Mouse (Mus musculus): ENCODE results near the gene Slco3a1. TPM values are rescaled to one million over a fixed set of nuclear protein-coding genes. Genes with fewer than 3 reads are reported as not detected.

The Slco3a1 gene
- total and polyA plus RNA-seq, 3 experiments = 0.04 to 0.35 TPM; not detected in 1

GRCm38 (mm10) chr7:74527689-74528088 is 26.9 kb downstream of the Slco3a1 start:
- peak; percentile 59 for DNase-seq (ENCODE audit: extremely low read depth)
- no peak overlapping the region for H3K4me2 ChIP-seq (ENCODE audit: insufficient read depth, low read depth, poor library complexity, severe bottlenecking)
- no peak overlapping the region for H3K27ac ChIP-seq (ENCODE audit: insufficient read depth, low read depth)
- H3K79me2 ChIP-seq (replicated peaks; ENCODE audit: control insufficient read depth, extremely low read depth, insufficient read depth, poor library complexity, severe bottlenecking) = no peaks in the 10 kb centered on the region
- in situ Hi-C loops (cut with MboI; ENCODE audit: low pct_ligation_motif_present, low pct_unique_long_range_greater_than_20kb, low sequenced_read_pairs) = no loop called here
- no peak for TF ChIP-seq GABPA (IDR thresholded peaks at IDR 0.05; ENCODE audit: insufficient replicate concordance, low read depth, low read length)
- TF ChIP-seq MAX (IDR thresholded peaks at IDR 0.05; ENCODE audit: low read length) = no peak
- peak; percentile 55 for TF ChIP-seq ETS1 (conservative IDR thresholded peaks at IDR 0.05; ENCODE audit: low read depth, low read length)
- H3K27me3 ChIP-seq (replicated peaks) = no peaks in the 10 kb centered on the region
- peaks cover 0 to 48% of the 10 kb centered on the region in 2 experiments; a peak in 2 of 4 replicates for H3K4me1 ChIP-seq (ENCODE audit: control insufficient read depth in 1 of 2, insufficient read depth in 2 of 2)
- dilution Hi-C loops (cut with MboI; ENCODE audit: extremely low pct_ligation_motif_present, extremely low pct_unique_long_range_greater_than_20kb, low sequenced_read_pairs) = no loop called here
- peaks cover 42% of the 10 kb centered on the region for H3K9me3 ChIP-seq (replicated peaks; ENCODE audit: low read length)
- no peak overlapping the region for H3K4me3 ChIP-seq (replicated peaks in 1 of 3; ENCODE audit: low read depth in 2 of 3, low read length in 2 of 3, poor library complexity in 1 of 3)
- H3K36me3 ChIP-seq (replicated peaks in 1 of 2; ENCODE audit: control insufficient read depth in 1 of 2, insufficient read depth in 1 of 2, low read length in 1 of 2) = no peaks in the 10 kb centered on the region
- H3K9ac ChIP-seq (ENCODE audit: insufficient read depth, low read depth) = no peak overlapping the region

- Histone ChIP-seq H3K4me1 (ENCODE audit: control insufficient read depth in 1 of 2, insufficient read depth in 2 of 2) (peaks cover 0 to 36% of the 10 kb centered on the region in 2 experiments; a peak in 2 of 4 replicates), H3K36me3 (replicated peaks in 1 of 2; ENCODE audit: control insufficient read depth in 1 of 2, insufficient read depth in 1 of 2, low read length in 1 of 2) (no peaks in the 10 kb centered on the region), H3K9me3 (replicated peaks; ENCODE audit: low read length) (peaks cover 44% of the 10 kb centered on the region), H3K27ac (ENCODE audit: insufficient read depth, low read depth) (no peak overlapping the region), H3K79me2 (replicated peaks; ENCODE audit: control insufficient read depth, extremely low read depth, insufficient read depth, poor library complexity, severe bottlenecking) (no peaks in the 10 kb centered on the region), H3K4me3 (replicated peaks in 1 of 3; ENCODE audit: low read depth in 2 of 3, low read length in 2 of 3, poor library complexity in 1 of 3) (no peak overlapping the region), H3K27me3 (replicated peaks) (no peaks in the 10 kb centered on the region), H3K9ac (ENCODE audit: insufficient read depth, low read depth) (no peak overlapping the region), H3K4me2 (ENCODE audit: insufficient read depth, low read depth, poor library complexity, severe bottlenecking) (no peak overlapping the region)
- dilution Hi-C loops (cut with MboI; ENCODE audit: extremely low pct_ligation_motif_present, extremely low pct_unique_long_range_greater_than_20kb, low sequenced_read_pairs) (no loop called here), in situ Hi-C loops (cut with MboI; ENCODE audit: low pct_ligation_motif_present, low pct_unique_long_range_greater_than_20kb, low sequenced_read_pairs) (no loop called here)
- no peak for DNase-seq (ENCODE audit: extremely low read depth)
- TF ChIP-seq HCFC1 (IDR thresholded peaks at IDR 0.05; ENCODE audit: low read depth, low read length) = no peak
- no peak for TF ChIP-seq TBP (conservative IDR thresholded peaks at IDR 0.05; ENCODE audit: low read depth, low read length)
- no peak for TF ChIP-seq NELFE (IDR thresholded peaks at IDR 0.05; ENCODE audit: low read depth, low read length)
- no peak for TF ChIP-seq ZC3H11A (IDR thresholded peaks at IDR 0.05; ENCODE audit: low read depth, low read length)
- TF ChIP-seq MAX (IDR thresholded peaks at IDR 0.05; ENCODE audit: low read length) = no peak
- no peak for TF ChIP-seq MAZ (IDR thresholded peaks at IDR 0.05; ENCODE audit: low read depth, low read length)
- TF ChIP-seq ZNF384 (IDR thresholded peaks at IDR 0.05; ENCODE audit: low read depth, low read length) = no peak
- no peak for TF ChIP-seq ZKSCAN1 (IDR thresholded peaks at IDR 0.05; ENCODE audit: borderline replicate concordance, low read depth, low read length)
- TF ChIP-seq MXI1 (IDR thresholded peaks at IDR 0.05; ENCODE audit: low read depth, low read length) = no peak
- no peak for TF ChIP-seq MYC (IDR thresholded peaks at IDR 0.05; ENCODE audit: low read depth, low read length)
- no peak for TF ChIP-seq ETS1 (conservative IDR thresholded peaks at IDR 0.05; ENCODE audit: low read depth, low read length)
Measured at GRCm38 (mm10) chr7:74526030-74526429, 28.6 kb downstream of the Slco3a1 start.

GRCm38 (mm10) chr7:74525586-74525985 is 29.0 kb downstream of the Slco3a1 start:
- Histone ChIP-seq H3K27ac (ENCODE audit: insufficient read depth, low read depth) (no peak overlapping the region), H3K4me1 (ENCODE audit: control insufficient read depth in 1 of 2, insufficient read depth in 2 of 2) (peaks cover 0 to 35% of the 10 kb centered on the region in 2 experiments; a peak in 2 of 4 replicates), H3K79me2 (replicated peaks; ENCODE audit: control insufficient read depth, extremely low read depth, insufficient read depth, poor library complexity, severe bottlenecking) (no peaks in the 10 kb centered on the region), H3K4me3 (replicated peaks in 1 of 3; ENCODE audit: low read depth in 2 of 3, low read length in 2 of 3, poor library complexity in 1 of 3) (no peak overlapping the region), H3K27me3 (replicated peaks) (no peaks in the 10 kb centered on the region), H3K4me2 (ENCODE audit: insufficient read depth, low read depth, poor library complexity, severe bottlenecking) (no peak overlapping the region), H3K36me3 (replicated peaks in 1 of 2; ENCODE audit: control insufficient read depth in 1 of 2, insufficient read depth in 1 of 2, low read length in 1 of 2) (no peaks in the 10 kb centered on the region), H3K9ac (ENCODE audit: insufficient read depth, low read depth) (no peak overlapping the region), H3K9me3 (replicated peaks; ENCODE audit: low read length) (peaks cover 44% of the 10 kb centered on the region)
- dilution Hi-C loops (cut with MboI; ENCODE audit: extremely low pct_ligation_motif_present, extremely low pct_unique_long_range_greater_than_20kb, low sequenced_read_pairs) (no loop called here), in situ Hi-C loops (cut with MboI; ENCODE audit: low pct_ligation_motif_present, low pct_unique_long_range_greater_than_20kb, low sequenced_read_pairs) (no loop called here)
- TF ChIP-seq UBTF (IDR thresholded peaks at IDR 0.05; ENCODE audit: low read depth, low read length) = no peak
- no peak for TF ChIP-seq ZNF384 (IDR thresholded peaks at IDR 0.05; ENCODE audit: low read depth, low read length)
- TF ChIP-seq JUND (conservative IDR thresholded peaks at IDR 0.05; ENCODE audit: low read depth, low read length) = no peak
- no peak for TF ChIP-seq MAFK (IDR thresholded peaks at IDR 0.05; ENCODE audit: insufficient replicate concordance, low read length)
- TF ChIP-seq BHLHE40 (IDR thresholded peaks at IDR 0.05; ENCODE audit: low read depth, low read length) = no peak
- no peak for TF ChIP-seq KAT2A (IDR thresholded peaks at IDR 0.05; ENCODE audit: insufficient replicate concordance, low read length)
- TF ChIP-seq TBP (conservative IDR thresholded peaks at IDR 0.05; ENCODE audit: low read depth, low read length) = no peak
- TF ChIP-seq MXI1 (IDR thresholded peaks at IDR 0.05; ENCODE audit: low read depth, low read length) = no peak
- no peak for TF ChIP-seq MAX (IDR thresholded peaks at IDR 0.05; ENCODE audit: low read length)
- no peak for TF ChIP-seq RCOR1 (conservative IDR thresholded peaks at IDR 0.05; ENCODE audit: low read depth, low read length)
- no peak for TF ChIP-seq POLR2A (IDR thresholded peaks at IDR 0.05; ENCODE audit: low read depth, low read length)
- no peak for DNase-seq (ENCODE audit: extremely low read depth)
